Mouse (Mus musculus): ENCODE data around the gene Asdurf. TPM values are rescaled to one million over a fixed set of nuclear protein-coding genes. Genes with fewer than 3 reads are reported as not detected.
A peak's percentile ranks its signal among the peaks of the same experiment; 100 is the strongest.
"Not testable (repeated sequence)": the region's sequence is repeated elsewhere in the genome, so short reads cannot be mapped to it uniquely, and the experiment has no call there.

The Asdurf gene
- 5.6 and 7.7 TPM in 2 replicates for polyA plus RNA-seq (2011; ENCODE audit: insufficient read length, low read depth, missing spikeins)

DNA sequence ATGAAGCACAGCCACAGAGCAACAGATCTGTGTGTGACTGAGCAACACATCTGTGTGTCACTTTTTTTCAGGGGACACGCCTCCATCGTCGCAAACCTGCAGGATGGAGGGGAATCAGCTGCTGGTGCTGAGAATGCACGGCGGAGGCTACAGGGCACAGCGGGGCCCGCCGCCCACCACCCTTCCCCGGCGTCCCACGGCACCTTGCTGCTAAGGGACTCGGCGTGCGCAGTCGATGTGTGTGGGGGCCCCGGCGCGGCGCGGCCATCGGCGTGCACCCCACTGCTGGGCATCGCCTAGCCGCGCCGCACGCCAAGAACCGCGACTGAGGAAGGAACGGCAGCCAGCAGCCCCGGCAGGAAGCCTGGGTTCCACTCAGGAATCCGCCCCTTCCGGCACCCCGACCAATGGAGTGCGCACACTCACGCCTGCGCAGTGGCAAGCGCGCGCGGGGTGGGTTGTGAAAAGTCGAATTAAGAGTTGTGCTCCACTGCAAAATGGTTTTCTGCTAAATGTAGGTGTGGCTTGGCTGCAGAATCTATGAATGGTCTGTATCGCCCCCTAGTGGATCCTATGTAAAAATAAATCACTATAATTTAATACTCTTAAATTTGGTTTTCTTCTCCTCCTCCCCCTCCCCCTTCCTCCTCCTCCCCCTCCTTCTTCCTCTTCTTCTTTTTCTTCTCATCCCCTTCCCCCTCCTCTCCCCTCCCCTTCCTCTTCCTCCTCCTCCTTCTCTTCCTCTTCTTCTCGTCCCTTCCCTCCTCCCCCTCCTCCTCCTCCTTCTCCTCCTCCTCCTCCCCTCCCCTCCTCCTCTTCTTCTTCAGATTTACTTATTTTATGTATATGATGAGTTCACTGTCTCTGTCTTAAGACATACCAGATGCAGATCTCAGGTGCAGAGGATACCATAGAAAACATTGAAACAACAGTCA lies at the start of gene Asdurf, which contains the start of the genes Gm28551 and Asnsd1:
TSS of gene Asdurf (minus strand) at position 293 of the 935 bp plus-strand sequence.
TSS of gene Gm28551 (minus strand) at position 341 of the 935 bp plus-strand sequence.
TSS of gene Asnsd1 (minus strand) at position 426 of the 935 bp plus-strand sequence.
- no peak for TF ChIP-seq CTCF (IDR thresholded peaks at IDR 0.05; ENCODE audit: borderline replicate concordance, insufficient read depth, low read length)
- peak; percentile 88 for TF ChIP-seq POLR2A (IDR thresholded peaks at IDR 0.05; ENCODE audit: low read depth, low read length)
- peak within 1 kb of the TSS; percentile 69 for H3K4me3 ChIP-seq (ENCODE audit: insufficient read depth, low read length)
- no peaks in the 10 kb centered on the region for H3K4me1 ChIP-seq (ENCODE audit: control insufficient read depth, insufficient read depth, low read length)
- H3K27ac ChIP-seq (ENCODE audit: insufficient read depth, low read length), result peak within 1 kb of the TSS; percentile 65; the same call in 1 of the 2 replicates

DNA sequence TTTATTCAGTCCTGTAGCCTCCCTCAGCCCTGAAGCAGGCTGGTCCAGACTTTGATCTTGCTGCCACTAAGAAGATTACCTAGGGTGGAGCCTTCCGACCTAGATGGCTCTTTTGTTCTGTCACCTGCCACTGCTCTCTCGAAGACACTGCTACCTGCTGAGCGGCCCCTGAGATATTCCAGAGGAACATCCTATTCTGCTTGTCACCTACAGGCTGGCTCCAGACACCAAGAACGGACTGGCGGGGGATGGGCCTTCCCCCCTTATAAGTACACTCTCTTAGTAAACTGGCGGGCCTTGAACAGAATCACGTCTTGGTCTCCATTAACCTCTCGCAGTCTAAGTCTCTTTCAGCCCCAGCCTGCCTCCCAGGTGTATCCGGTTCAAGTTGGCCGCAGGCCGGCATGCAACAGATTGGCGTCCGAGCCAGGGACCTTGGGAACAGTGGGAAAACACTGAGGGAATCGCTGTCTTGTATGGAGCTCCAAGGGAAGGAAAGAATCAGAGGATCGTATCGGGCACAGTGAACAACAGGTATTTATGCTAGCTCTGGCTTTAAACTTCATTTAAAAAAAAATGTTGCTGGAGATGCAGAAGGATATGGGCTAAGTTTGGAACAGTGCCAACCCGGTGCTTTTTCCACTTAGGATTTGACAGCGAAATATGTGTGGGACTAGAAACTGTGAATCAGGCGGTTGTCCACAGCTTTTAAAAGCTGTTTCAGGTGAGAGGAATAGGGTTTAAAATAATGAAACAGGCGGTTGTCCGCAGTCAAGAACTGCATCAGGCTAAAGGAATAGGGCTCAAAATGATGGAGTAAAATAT lies 41.7 kb upstream of the Asdurf start:
- H3K27ac ChIP-seq (ENCODE audit: insufficient read depth, low read length); H3K4me3 ChIP-seq (ENCODE audit: insufficient read depth, low read length); H3K4me1 ChIP-seq (ENCODE audit: control insufficient read depth, insufficient read depth, low read length): not testable (repeated sequence)

DNA sequence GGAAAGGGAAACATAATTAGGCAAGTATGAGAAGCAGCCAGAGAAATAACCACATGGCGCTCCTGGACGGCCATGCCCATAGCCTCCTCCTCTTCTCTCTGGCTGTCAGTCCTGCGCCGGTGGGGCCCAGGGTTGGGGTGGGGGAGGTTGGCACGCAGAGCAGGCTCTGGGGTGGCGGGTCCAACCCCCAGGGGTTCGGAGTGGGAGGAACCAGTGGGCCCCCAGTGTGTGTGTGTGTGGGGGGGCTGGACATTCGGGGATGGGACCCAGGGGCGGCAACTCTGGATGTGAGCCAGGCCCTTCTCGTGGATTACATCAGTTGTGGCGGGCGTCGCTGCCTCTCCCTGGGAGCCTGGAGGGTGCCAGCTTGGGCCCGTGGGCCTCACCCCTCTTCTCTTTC lies 36.3 kb upstream of the Asdurf start:
- TF ChIP-seq CTCF (IDR thresholded peaks at IDR 0.05; ENCODE audit: borderline replicate concordance, insufficient read depth, low read length), result no peak
- no peak for TF ChIP-seq POLR2A (IDR thresholded peaks at IDR 0.05; ENCODE audit: low read depth, low read length)
- no peak overlapping the region for H3K4me3 ChIP-seq (ENCODE audit: insufficient read depth, low read length)
- no peaks in the 10 kb centered on the region for H3K4me1 ChIP-seq (ENCODE audit: control insufficient read depth, insufficient read depth, low read length)
- H3K27ac ChIP-seq (ENCODE audit: insufficient read depth, low read length), result no peak overlapping the region

DNA sequence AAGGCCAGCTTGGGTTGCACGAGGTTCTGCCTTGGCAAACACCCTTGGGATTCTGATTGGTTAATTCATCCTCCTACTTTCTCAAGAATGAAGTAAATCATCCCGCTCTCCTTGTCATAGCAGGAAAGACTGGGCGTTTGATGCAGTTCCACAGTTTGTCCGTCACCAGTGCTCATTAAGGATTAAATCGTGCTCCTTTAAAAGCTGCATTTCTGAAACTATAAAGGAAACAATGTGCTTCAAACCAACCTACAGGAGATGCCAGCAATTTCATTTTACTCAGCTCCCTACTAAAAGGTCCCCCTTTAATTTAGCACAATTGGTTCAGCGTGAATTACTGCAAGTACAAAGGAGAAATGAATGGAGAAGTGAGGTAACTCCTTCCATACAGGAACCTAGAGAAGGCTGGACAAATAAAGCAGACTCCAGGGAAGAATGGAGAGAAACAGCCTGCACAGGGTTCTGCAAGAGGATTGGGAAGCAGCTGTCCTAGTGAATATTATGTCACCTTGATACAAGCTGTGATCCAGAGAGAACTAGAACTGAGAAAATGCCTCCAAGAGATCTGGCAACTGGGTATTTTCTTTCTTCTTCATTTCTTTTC lies 31.8 kb upstream of the Asdurf start:
- H3K4me3 ChIP-seq (ENCODE audit: insufficient read depth, low read length), result no peak overlapping the region
- H3K4me1 ChIP-seq (ENCODE audit: control insufficient read depth, insufficient read depth, low read length), result no peaks in the 10 kb centered on the region
- no peak overlapping the region for H3K27ac ChIP-seq (ENCODE audit: insufficient read depth, low read length)
- TF ChIP-seq POLR2A (IDR thresholded peaks at IDR 0.05; ENCODE audit: low read depth, low read length) (no peak), CTCF (IDR thresholded peaks at IDR 0.05; ENCODE audit: borderline replicate concordance, insufficient read depth, low read length) (no peak)

DNA sequence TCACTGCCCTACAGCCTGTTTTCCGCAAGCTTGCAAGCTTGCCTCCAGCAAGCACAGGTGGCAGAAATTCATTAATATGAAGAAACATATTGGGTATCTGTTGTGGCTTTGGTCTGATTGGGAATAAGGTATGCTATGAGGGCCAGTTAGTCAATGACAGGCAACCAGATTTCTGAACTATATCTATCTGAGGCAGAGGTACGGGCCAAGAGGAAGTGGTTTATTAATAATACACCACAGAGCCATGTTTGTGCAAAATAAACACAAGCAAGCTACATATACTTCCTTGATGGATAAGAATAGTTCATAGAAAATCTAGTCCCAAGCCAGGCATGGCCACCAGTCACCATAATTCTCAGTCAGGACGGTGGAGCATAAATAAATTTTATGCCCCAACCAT lies 25.3 kb upstream of the Asdurf start:
- no peak for TF ChIP-seq CTCF (IDR thresholded peaks at IDR 0.05; ENCODE audit: borderline replicate concordance, insufficient read depth, low read length)
- TF ChIP-seq POLR2A (IDR thresholded peaks at IDR 0.05; ENCODE audit: low read depth, low read length), result no peak
- Histone ChIP-seq H3K4me1 (ENCODE audit: control insufficient read depth, insufficient read depth, low read length) (no peaks in the 10 kb centered on the region), H3K27ac (ENCODE audit: insufficient read depth, low read length) (no peak overlapping the region), H3K4me3 (ENCODE audit: insufficient read depth, low read length) (no peak overlapping the region)

DNA sequence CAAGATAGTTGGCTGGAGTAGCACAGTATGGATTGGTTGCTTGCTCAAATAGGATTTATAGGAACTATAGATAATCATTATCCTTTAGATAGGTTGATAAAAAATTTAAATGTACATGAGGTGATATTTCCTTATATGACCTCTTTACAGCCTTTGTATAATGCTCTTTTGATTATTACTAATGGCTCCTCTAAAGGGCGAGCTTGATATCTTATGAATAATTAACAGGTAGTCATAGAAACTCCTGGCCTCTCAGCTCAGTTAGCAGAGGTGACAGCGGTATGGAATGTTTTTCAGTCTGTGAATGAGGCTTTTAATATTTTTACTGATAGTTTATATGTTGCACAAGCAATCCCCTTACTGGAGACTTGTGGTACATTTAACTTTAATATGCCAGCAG lies 23.5 kb upstream of the Asdurf start:
- not testable (repeated sequence) for H3K27ac ChIP-seq (ENCODE audit: insufficient read depth, low read length); H3K4me3 ChIP-seq (ENCODE audit: insufficient read depth, low read length); H3K4me1 ChIP-seq (ENCODE audit: control insufficient read depth, insufficient read depth, low read length)

DNA sequence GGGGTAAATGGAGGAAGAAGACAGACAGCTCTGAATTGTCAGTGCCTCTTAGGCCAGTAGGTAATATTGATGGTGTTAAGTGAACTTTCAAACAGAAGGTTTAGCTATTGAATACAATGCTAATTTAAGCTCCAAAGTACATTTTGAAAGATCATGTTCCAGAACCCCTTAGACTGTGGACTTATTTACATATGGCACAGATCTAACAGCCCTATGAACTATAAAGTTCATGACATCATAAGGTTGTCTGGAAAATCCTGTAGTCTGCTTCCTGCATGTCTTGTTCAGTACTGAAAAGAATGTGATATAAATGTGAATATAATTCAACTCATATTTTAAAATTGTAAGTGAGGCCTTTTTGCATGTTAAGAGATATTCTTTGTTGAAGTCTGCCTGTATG lies 6.6 kb upstream of the Asdurf start:
- H3K4me3 ChIP-seq (ENCODE audit: insufficient read depth, low read length), result no peak overlapping the region
- no peak for TF ChIP-seq CTCF (IDR thresholded peaks at IDR 0.05; ENCODE audit: borderline replicate concordance, insufficient read depth, low read length)
- H3K27ac ChIP-seq (ENCODE audit: insufficient read depth, low read length), result no peak overlapping the region
- no peaks in the 10 kb centered on the region for H3K4me1 ChIP-seq (ENCODE audit: control insufficient read depth, insufficient read depth, low read length)

DNA sequence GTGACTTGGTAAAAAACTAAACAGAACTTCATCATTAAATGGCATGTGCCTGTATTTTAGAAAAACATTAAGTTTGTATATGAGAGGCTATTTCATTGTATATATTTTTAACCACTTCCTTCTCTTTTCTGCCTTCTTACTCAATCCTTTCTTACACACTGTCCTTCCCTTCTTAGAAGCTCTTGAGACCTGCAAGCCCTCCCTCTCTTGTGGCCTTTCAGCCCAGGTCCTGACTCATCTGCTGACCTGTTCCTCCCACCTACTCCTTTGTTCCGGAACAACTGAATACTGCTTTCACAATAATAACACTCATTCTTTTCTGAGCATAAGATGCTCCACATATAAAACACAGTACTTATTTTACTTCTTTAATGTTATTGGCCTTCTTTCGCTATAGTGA lies 11.3 kb downstream of the Asdurf start:
- TF ChIP-seq POLR2A (IDR thresholded peaks at IDR 0.05; ENCODE audit: low read depth, low read length) (no peak), CTCF (IDR thresholded peaks at IDR 0.05; ENCODE audit: borderline replicate concordance, insufficient read depth, low read length) (no peak)
- H3K4me1 ChIP-seq (ENCODE audit: control insufficient read depth, insufficient read depth, low read length), result no peaks in the 10 kb centered on the region
- H3K4me3 ChIP-seq (ENCODE audit: insufficient read depth, low read length), result no peak overlapping the region
- no peak overlapping the region for H3K27ac ChIP-seq (ENCODE audit: insufficient read depth, low read length)

DNA sequence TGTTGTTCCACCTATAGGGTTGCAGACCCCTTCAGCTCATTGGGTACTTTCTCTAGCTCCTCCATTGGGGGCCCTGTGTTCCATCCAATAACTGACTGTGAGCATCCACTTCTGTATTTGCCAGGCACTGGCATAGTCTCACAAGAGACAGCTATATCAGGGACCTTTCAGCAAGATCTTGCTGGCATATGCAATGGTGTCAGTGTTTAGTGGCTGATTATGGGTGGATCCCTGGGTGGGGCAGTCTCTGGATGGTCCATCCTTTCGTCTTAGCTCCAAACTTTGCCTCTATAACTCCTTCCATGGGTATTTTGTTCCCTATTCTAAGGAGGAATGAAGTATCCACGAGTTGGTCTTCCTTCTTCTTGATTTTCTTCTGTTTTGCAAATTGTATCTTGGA lies 15.0 kb downstream of the Asdurf start:
- H3K4me1 ChIP-seq (ENCODE audit: control insufficient read depth, insufficient read depth, low read length); H3K4me3 ChIP-seq (ENCODE audit: insufficient read depth, low read length); H3K27ac ChIP-seq (ENCODE audit: insufficient read depth, low read length): not testable (repeated sequence)

DNA sequence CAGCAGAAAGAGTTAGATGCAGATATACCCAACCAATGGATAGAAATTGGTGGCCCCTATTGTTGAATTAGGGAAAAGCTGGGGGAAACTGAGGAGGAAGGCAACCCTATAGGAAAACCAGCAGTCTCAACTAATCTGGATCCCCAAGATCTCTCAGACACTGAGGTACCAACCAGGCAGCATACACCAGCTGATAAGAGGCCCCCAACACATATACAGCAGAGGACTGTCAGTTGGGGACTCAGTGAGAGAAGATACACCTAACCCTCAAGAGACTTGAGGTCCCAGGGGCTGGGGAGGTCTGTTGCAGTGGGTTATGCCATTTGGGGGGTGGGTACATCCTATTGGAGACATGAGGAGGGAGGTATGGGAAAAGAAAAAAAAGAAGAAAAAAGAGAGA lies 17.0 kb downstream of the Asdurf start:
- H3K27ac ChIP-seq (ENCODE audit: insufficient read depth, low read length), result no peak overlapping the region
- no peaks in the 10 kb centered on the region for H3K4me1 ChIP-seq (ENCODE audit: control insufficient read depth, insufficient read depth, low read length)
- no peak overlapping the region for H3K4me3 ChIP-seq (ENCODE audit: insufficient read depth, low read length)
- TF ChIP-seq CTCF (IDR thresholded peaks at IDR 0.05; ENCODE audit: borderline replicate concordance, insufficient read depth, low read length) (no peak), POLR2A (IDR thresholded peaks at IDR 0.05; ENCODE audit: low read depth, low read length) (no peak)

DNA sequence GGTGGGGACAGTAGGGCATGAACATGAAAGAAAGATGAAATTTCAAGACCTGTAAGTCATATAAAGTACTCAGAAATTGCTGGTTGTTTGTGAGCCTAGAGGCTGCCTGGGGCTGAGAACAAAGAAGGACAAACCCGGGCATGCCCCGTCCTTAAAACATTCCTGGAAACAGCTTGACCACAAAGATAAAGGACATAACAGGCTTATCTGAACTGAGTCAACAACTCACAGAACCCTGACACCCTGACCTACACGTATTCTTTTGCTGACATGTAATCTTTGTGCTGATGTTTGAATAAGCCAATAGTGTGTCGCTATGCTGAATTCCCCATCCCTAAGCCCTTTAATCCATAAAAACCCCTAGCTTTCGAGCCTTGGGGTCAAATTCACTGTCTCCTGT lies 18.9 kb downstream of the Asdurf start:
- not testable (repeated sequence) for H3K4me3 ChIP-seq (ENCODE audit: insufficient read depth, low read length); H3K4me1 ChIP-seq (ENCODE audit: control insufficient read depth, insufficient read depth, low read length); H3K27ac ChIP-seq (ENCODE audit: insufficient read depth, low read length)

Data from embryonic fibroblast, embryonic 13.5 days (primary cell).